Mouse (Mus musculus) neural tube, embryonic 14.5 days (tissue): ENCODE results near the gene Pomgnt2. TPM values are rescaled to one million over a fixed set of nuclear protein-coding genes. Genes with fewer than 3 reads are reported as not detected.
"Not testable (repeated sequence)": the region's sequence is repeated elsewhere in the genome, so short reads cannot be mapped to it uniquely, and the experiment has no call there.

ENCODE experiments used
- ATAC-seq: fragments of 200-750 bp; cut with Nextera tagmentation; 2 replicates; pipeline ENCODE4 v1.8.0; 2017; ENCODE audit warnings: low read depth, mild to moderate bottlenecking, moderate TSS enrichment, moderate library complexity
- H3K27ac ChIP-seq: fragments of 300-500 bp; sonication (generic); 2 replicates; pipeline ENCODE4 v1.5.1; 2014; ENCODE audit warnings: low read depth, mild to moderate bottlenecking, control low read depth, low read length, moderate library complexity, mixed read lengths
- H3K27me3 ChIP-seq: fragments of 300-500 bp; sonication (generic); 2 replicates; pipeline ENCODE4 v1.6.1; 2014; ENCODE audit warnings: low read length; ENCODE audit not compliant: control insufficient read depth, insufficient read depth
- H3K36me3 ChIP-seq: fragments of 300-500 bp; sonication (generic); 2 replicates; pipeline ENCODE4 v1.6.1; 2014; ENCODE audit warnings: low read length, mixed read lengths; ENCODE audit not compliant: control insufficient read depth, insufficient read depth
- H3K4me1 ChIP-seq: fragments of 300-500 bp; sonication (generic); 2 replicates; pipeline ENCODE4 v1.6.1; 2014; ENCODE audit warnings: low read length; ENCODE audit not compliant: control insufficient read depth, insufficient read depth
- H3K4me2 ChIP-seq: fragments of 300-500 bp; sonication (generic); 2 replicates; pipeline ENCODE4 v1.6.1; 2014; ENCODE audit warnings: mild to moderate bottlenecking, low read depth, low read length, control low read depth
- H3K4me3 ChIP-seq: fragments of 300-500 bp; sonication (generic); 2 replicates; pipeline ENCODE4 v1.5.1; 2014; ENCODE audit warnings: low read depth, low read length, control low read depth, mixed read lengths
- H3K9ac ChIP-seq: fragments of 300-500 bp; sonication (generic); replicated peaks from 2 replicates; pipeline ENCODE4 v1.6.1; 2014; ENCODE audit warnings: low read depth, mild to moderate bottlenecking, control low read depth, low read length, mixed read lengths
- H3K9me3 ChIP-seq: fragments of 300-500 bp; sonication (generic); 2 replicates; pipeline ENCODE4 v1.6.1; 2016; ENCODE audit warnings: low read length; ENCODE audit not compliant: control insufficient read depth
- WGBS: fragments of 180-500 bp; shearing (Covaris S2); extraction: QIAGEN DNeasy Blood & Tissue Kit; methylation state at CpG from one replicate; pipeline ENCODE4 v1.1.7; 2014; 5-methylcytosine and 5-hydroxymethylcytosine counted together
- polyA plus RNA-seq: library from polyadenylated mRNA; unstranded; fragments of >200 nt; fragmentation: Nextera tagmentation; extraction: Ambion mirVana; gene quantifications from 2 replicates; pipeline ENCODE4 v1.2.1, GENCODE M21; 2014

Gene Pomgnt2
- polyA plus RNA-seq, 1 experiment from 2014 or later = 28.1 TPM

GRCm38 (mm10) chr9:122027914-122028745 is 31.2 kb upstream of the Pomgnt2 start:
- no peak overlapping the region for H3K9ac ChIP-seq
- H3K4me3 ChIP-seq = no peak overlapping the region
- no peaks in the 10 kb centered on the region for H3K27me3 ChIP-seq
- WGBS = 80% methylated on average over 11 of the region's 11 CpGs
- no peak overlapping the region for H3K4me2 ChIP-seq
- peaks cover 6% of the 10 kb centered on the region; the same call in 1 of the 2 replicates for H3K4me1 ChIP-seq
- H3K9me3 ChIP-seq = no peaks in the 10 kb centered on the region
- no peak overlapping the region for H3K27ac ChIP-seq
- no peaks in the 10 kb centered on the region for H3K36me3 ChIP-seq
- no peak for ATAC-seq

GRCm38 (mm10) chr9:122027081-122027913 is 30.4 kb upstream of the Pomgnt2 start:
- no peaks in the 10 kb centered on the region for H3K27me3 ChIP-seq
- no peak; the same call in 1 of the 2 replicates for ATAC-seq
- no peaks in the 10 kb centered on the region for H3K9me3 ChIP-seq
- H3K4me2 ChIP-seq = no peak overlapping the region
- no peak overlapping the region for H3K9ac ChIP-seq
- 70% methylated on average over 6 of the region's 6 CpGs for WGBS
- H3K36me3 ChIP-seq = no peaks in the 10 kb centered on the region
- no peak overlapping the region for H3K27ac ChIP-seq
- H3K4me1 ChIP-seq = peaks cover 6% of the 10 kb centered on the region; the same call in 1 of the 2 replicates
- H3K4me3 ChIP-seq = no peak overlapping the region

GRCm38 (mm10) chr9:122025855-122026590 is 29.1 kb upstream of the Pomgnt2 start:
- H3K36me3 ChIP-seq = no peaks in the 10 kb centered on the region
- peaks cover 6% of the 10 kb centered on the region; the same call in 1 of the 2 replicates for H3K4me1 ChIP-seq
- no peak for ATAC-seq
- no peak overlapping the region for H3K4me2 ChIP-seq
- H3K4me3 ChIP-seq = no peak overlapping the region
- H3K9ac ChIP-seq = no peak overlapping the region
- no peak overlapping the region for H3K27ac ChIP-seq
- no peaks in the 10 kb centered on the region for H3K9me3 ChIP-seq
- 47% methylated on average over 7 of the region's 7 CpGs for WGBS
- H3K27me3 ChIP-seq = no peaks in the 10 kb centered on the region

GRCm38 (mm10) chr9:122024419-122024818 is 27.5 kb upstream of the Pomgnt2 start:
- Histone ChIP-seq H3K9ac (no peak overlapping the region), H3K9me3 (no peaks in the 10 kb centered on the region), H3K27me3 (no peaks in the 10 kb centered on the region), H3K4me1 (peaks cover 3% of the 10 kb centered on the region; the same call in 1 of the 2 replicates), H3K4me3 (no peak overlapping the region), H3K27ac (no peak overlapping the region), H3K36me3 (no peaks in the 10 kb centered on the region), H3K4me2 (no peak overlapping the region)
- 96% methylated on average over 6 of the region's 6 CpGs for WGBS
- ATAC-seq = no peak

- Histone ChIP-seq H3K36me3 (no peaks in the 10 kb centered on the region), H3K4me1 (peaks cover 6% of the 10 kb centered on the region), H3K4me2 (no peak overlapping the region), H3K9me3 (no peaks in the 10 kb centered on the region), H3K27me3 (no peaks in the 10 kb centered on the region), H3K9ac (no peak overlapping the region), H3K4me3 (no peak overlapping the region), H3K27ac (no peak overlapping the region)
- no peak for ATAC-seq
- 88% methylated on average over 5 of the region's 5 CpGs for WGBS
These were observed 27.0 kb upstream of the Pomgnt2 start for GRCm38 (mm10) chr9:122023873-122024272.

- Histone ChIP-seq H3K27ac (no peak overlapping the region), H3K36me3 (no peaks in the 10 kb centered on the region)
- WGBS = 73% methylated on average over 9 of the region's 9 CpGs
These were observed 25.9 kb upstream of the Pomgnt2 start for GRCm38 (mm10) chr9:122022776-122023175.

GRCm38 (mm10) chr9:122021581-122021980 is 24.7 kb upstream of the Pomgnt2 start:
- peaks cover 7% of the 10 kb centered on the region for H3K4me1 ChIP-seq
- H3K27ac ChIP-seq = no peak overlapping the region
- H3K36me3 ChIP-seq = no peaks in the 10 kb centered on the region
- no peaks in the 10 kb centered on the region for H3K9me3 ChIP-seq
- no peak overlapping the region for H3K9ac ChIP-seq
- no peak overlapping the region for H3K4me2 ChIP-seq
- WGBS = 93% methylated on average over 5 of the region's 5 CpGs
- no peak overlapping the region for H3K4me3 ChIP-seq
- H3K27me3 ChIP-seq = no peaks in the 10 kb centered on the region
- no peak for ATAC-seq

More at GRCm38 (mm10) chr9:122022776-122023175, 25.9 kb upstream of the Pomgnt2 start:
- peaks cover 7% of the 10 kb centered on the region for H3K4me1 ChIP-seq
- no peak for ATAC-seq
- no peak overlapping the region for H3K4me3 ChIP-seq
- no peaks in the 10 kb centered on the region for H3K27me3 ChIP-seq
- no peak overlapping the region for H3K4me2 ChIP-seq
- no peaks in the 10 kb centered on the region for H3K9me3 ChIP-seq
- H3K9ac ChIP-seq = no peak overlapping the region

GRCm38 (mm10) chr9:122021171-122021570 is 24.3 kb upstream of the Pomgnt2 start:
- not testable (repeated sequence) for H3K9me3 ChIP-seq, H3K27me3 ChIP-seq, H3K9ac ChIP-seq, H3K4me1 ChIP-seq, H3K27ac ChIP-seq, H3K4me3 ChIP-seq, ATAC-seq, H3K36me3 ChIP-seq, H3K4me2 ChIP-seq
- 93% methylated on average over 4 of the region's 4 CpGs for WGBS
